Mouse (Mus musculus): ENCODE measurements around the gene Vmn2r100. TPM values are rescaled to one million over a fixed set of nuclear protein-coding genes. Genes with fewer than 3 reads are reported as not detected.

Vmn2r100 gene
- not detected for total RNA-seq (2021)
- long read RNA-seq, experiment 1, result 0 reads
- long read RNA-seq, experiment 2, result 0 reads

DNA sequence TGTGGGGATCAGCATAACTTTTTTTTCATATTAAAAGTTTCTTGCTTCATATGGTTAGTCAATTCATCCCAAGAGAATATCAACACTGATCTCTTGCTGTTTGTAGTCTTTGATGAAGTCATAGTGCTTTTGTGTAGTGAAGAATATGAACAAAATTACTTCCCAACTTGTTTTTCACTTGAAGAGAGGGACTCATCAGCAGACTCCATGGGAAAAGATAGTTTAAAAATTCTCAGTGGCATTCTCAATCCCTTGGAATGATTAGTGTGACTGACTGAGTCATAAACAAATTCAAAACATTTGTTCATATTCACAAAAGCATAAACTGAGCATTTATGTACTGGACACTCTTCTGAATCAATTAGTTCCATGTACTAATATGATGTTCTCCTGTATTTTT is at the start of gene Vmn2r100:
Gene Vmn2r100 (plus strand): TSS at position 301 of the 400 bp plus-strand sequence.
- DNase-seq, result no peak
- Histone ChIP-seq H3K4me3 (no peak within 1 kb of the TSS), H3K27ac (no peak within 1 kb of the TSS)
- intact Hi-C loops (cut with DNase I), result no loop called here
- no peak for TF ChIP-seq CTCF (IDR thresholded peaks at IDR 0.05)

DNA sequence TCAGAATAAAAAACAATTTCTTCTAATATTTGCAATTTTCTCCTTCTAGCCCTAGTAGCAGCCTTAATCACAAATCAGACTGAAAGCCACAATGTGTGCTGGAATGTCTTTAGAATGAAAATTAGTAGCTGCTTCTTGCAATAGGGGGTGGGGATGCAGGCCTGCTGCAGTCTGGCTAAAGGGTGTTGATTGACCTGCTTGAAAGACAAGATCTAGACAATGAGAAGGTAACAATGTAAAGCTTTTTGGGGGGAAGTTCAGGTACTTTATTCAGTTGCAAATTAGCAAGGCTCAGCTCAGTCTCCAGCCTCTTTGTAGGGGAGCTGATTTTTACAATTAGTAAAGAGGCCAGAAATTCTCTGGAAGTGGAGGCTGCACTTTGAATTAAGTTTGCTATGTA is 21.7 kb upstream of the Vmn2r100 start:
- H3K27ac ChIP-seq, result no peak overlapping the region

DNA sequence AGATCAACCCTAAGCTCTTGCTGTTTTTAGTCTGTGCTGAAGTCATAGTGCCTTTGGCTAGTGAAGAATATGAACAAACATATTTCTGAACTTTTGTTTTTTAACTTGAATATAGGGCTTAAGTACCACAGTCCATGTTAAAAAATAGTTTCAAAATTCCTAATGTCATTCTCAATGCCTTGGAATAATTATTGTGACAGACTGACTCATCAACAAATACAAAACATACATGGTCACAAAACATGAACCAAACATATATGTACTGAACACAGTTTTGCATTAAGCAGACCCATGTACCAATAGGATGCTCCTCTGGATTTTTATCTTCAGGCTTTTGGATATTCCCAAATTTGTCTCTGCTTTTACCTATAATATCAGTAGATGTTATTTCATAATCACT is 72.4 kb downstream of the Vmn2r100 start, which contains the start of gene Vmn2r101:
Gene Vmn2r101 (plus strand): TSS at position 301 of the 400 bp plus-strand sequence.
- TF ChIP-seq CTCF (IDR thresholded peaks at IDR 0.05), result no peak
- Histone ChIP-seq H3K4me3 (no peak within 1 kb of the TSS), H3K27ac (no peak within 1 kb of the TSS)
- intact Hi-C loops (cut with DNase I), result no loop called here
- no peak for DNase-seq

More for the DNA sequence above, 21.7 kb upstream of the Vmn2r100 start:
- TF ChIP-seq CTCF (IDR thresholded peaks at IDR 0.05), result no peak
- H3K4me3 ChIP-seq, result no peak overlapping the region
- no peak for DNase-seq
- intact Hi-C loops (cut with DNase I), result no loop called here

Other genes starting within 250 kb of the Vmn2r100 start
- not detected for gene Vmn2r99, start 142.8 kb upstream of the Vmn2r100 start, total RNA-seq (2021)
- gene Vmn2r101, start 72.5 kb downstream of the Vmn2r100 start, total RNA-seq (2021), result not detected
- not detected for gene Vmn2r102, start 155.6 kb downstream of the Vmn2r100 start, total RNA-seq (2021)